Mouse (Mus musculus) small intestine, adult 2 months (tissue): ENCODE results near the gene Tbx1.
A peak's percentile ranks its signal among the peaks of the same experiment; 100 is the strongest.

ENCODE experiments used
- CTCF ChIP-seq: fragments of 200-500 bp; IDR thresholded peaks from 2 replicates; pipeline ENCODE4 v1.5.1; 2012; ENCODE audit warnings: low read depth, mild to moderate bottlenecking, control low read depth, inconsistent platforms, low read length, moderate library complexity, mixed read lengths; ENCODE audit not compliant: insufficient replicate concordance, insufficient read length; ENCODE audit errors: extremely low read depth
- POLR2A ChIP-seq: fragments of 200-500 bp; IDR thresholded peaks from 2 replicates; pipeline ENCODE4 v1.6.1; 2012; ENCODE audit warnings: low read depth, mild to moderate bottlenecking, control low read depth, inconsistent platforms, low read length, moderate library complexity

DNA sequence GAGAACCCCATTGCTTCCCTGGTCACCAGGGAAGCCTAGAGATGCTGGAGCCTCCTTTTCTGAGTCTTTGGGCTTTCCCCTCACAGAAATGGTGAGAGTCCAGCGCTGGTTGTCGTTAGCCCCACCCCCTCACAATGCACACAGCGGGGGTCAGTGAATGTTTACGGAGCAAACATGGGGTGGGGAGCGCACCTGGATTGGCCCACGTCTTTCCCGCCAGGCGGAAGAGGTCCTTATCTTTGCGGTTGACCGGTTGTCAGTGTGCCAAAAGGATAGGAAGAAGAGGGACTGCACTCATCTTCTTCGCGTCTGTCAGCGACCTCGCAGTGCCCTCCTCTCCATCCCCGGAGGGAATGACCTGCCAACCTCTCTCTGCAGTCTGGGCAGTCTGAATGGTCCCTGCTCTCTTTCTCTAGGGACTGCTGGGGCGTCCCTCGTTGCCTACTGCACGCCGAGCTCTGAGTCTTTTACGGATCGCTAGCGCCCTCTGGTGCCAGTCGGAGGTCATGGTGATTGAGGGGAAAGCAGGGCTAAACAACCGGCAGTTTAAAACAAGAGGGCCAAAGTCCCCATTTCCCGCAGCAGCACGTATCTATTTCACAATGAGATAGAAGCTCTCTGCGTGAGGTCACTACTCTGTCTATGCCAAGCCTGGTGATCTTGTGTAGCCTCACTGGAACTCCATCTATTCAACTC is 27.0 kb upstream of the Tbx1 start:
- peak; percentile 95; the same call in 1 of the 2 replicates for TF ChIP-seq CTCF
- TF ChIP-seq POLR2A: peak; percentile 40; the same call in 1 of the 2 replicates
